Mouse (Mus musculus) brain, embryonic 18.5 days (tissue): ENCODE data around the gene D930020B18Rik.

Source experiments
- DNase-seq: peaks from one replicate; pipeline ENCODE4 v3.0.0-alpha.2; 2012; ENCODE audit warnings: low read depth, low spot score

D930020B18Rik gene

GRCm38 (mm10) chr10:121641272-121642053 lies at the start of gene D930020B18Rik:
Gene D930020B18Rik, plus strand, starts transcription at chr10:121641588.
- DNase-seq = no peak

- no peak for DNase-seq
Observed at GRCm38 (mm10) chr10:121596580-121596979, 44.8 kb upstream of the D930020B18Rik start.

- DNase-seq = no peak
Observed at GRCm38 (mm10) chr10:121601272-121601671, 40.1 kb upstream of the D930020B18Rik start.

- DNase-seq = no peak
Observed at GRCm38 (mm10) chr10:121603556-121603955, 37.8 kb upstream of the D930020B18Rik start.

DNA sequence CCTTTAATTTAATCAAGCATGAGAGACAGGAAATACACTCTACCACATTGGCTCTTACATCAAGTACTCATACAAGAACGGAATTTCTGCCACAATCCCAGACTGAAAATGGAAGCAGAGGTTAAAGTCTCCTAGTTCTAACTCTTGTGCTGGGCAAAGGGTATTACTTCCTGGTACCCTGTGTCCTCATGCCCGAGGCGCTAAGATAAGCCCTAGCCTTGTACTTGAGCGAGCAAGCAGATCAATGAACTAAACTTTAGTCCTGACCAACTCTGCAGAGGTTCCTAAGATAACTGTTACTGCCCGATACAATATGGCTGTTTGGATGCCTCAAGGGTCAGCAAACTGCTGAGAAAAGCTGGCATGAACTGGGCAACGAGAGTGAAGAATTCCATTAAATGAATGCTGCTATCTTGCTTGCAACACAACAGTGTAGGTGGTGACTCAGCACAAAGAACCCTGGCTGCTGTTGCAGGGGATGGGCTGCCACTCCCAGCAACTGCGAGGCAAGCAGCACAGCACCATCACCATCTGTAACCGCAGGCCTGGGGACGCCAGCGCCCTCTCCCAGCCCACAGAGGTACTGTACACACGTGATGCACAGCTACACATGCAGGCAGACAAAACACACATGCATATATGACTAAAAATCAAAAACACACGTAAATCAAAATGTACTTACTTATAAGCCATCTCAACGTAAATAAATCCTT lies 36.6 kb upstream of the D930020B18Rik start:
- no peak for DNase-seq

- no peak for DNase-seq
Observed at GRCm38 (mm10) chr10:121608177-121608576, 33.2 kb upstream of the D930020B18Rik start.

DNA sequence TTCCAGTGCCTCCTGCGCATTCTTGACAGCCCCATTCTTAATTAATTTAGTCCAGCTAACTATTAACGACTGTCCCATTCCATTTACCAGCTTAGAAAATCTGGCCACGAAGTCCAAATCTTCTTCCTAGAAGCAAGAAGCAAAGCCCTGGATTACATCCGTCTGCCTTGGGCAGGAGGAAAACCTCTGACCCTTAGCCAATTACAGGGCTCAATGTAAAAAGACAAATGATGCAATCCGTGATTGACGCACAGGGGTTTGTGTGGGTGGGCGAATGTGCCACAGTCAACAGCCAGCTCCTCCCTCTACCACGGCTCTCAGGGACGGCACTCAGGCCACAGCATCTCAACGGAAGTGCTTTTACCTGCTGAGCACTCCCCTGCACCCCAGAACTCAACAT lies 29.8 kb upstream of the D930020B18Rik start:
- no peak for DNase-seq

DNA sequence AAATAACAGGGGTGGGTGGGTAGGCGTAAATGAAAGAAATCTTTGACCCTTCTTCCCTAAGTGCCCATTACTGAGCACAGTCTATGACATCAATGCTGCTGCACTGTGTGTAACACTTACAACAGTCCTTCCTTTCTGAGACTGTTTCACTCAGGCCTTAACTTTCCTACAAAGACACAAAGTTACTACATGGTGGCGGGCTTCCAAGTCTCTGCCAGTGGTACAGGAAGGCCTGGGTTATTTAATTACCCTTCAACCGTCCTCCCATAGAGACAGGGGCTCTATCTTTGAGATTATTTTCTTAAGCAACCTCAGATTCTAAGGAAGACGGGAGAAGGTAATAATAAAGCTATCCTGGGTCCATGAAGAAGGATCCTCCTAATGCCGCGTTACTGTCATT lies 28.9 kb upstream of the D930020B18Rik start:
- no peak for DNase-seq

- DNase-seq = no peak
Observed at GRCm38 (mm10) chr10:121613570-121613969, 27.8 kb upstream of the D930020B18Rik start.

GRCm38 (mm10) chr10:121615146-121615870 lies 26.1 kb upstream of the D930020B18Rik start:
- DNase-seq = no peak

GRCm38 (mm10) chr10:121615935-121616334 lies 25.5 kb upstream of the D930020B18Rik start:
- no peak for DNase-seq

GRCm38 (mm10) chr10:121622431-121622830 lies 19.0 kb upstream of the D930020B18Rik start:
- DNase-seq = no peak

DNA sequence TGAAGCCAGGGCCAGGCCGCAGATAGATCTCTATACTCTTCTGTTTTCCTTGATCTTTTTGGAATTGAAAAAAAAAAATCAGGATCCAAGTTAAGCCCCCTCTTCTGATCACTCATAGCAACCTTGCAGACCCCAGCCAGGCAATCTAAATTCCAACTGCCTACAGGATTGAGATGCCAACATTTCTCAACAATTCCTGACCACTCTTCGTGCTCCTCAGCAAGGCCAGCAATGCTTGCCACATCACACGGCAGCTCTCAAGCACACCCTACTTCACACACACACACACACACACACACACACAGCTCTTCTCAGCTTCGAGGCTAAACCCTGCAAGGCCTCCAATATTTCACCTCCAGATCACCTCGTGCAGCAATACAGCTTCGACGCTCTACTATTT lies 17.7 kb upstream of the D930020B18Rik start:
- DNase-seq = no peak

- no peak for DNase-seq
Observed at GRCm38 (mm10) chr10:121625006-121625405, 16.4 kb upstream of the D930020B18Rik start.

DNA sequence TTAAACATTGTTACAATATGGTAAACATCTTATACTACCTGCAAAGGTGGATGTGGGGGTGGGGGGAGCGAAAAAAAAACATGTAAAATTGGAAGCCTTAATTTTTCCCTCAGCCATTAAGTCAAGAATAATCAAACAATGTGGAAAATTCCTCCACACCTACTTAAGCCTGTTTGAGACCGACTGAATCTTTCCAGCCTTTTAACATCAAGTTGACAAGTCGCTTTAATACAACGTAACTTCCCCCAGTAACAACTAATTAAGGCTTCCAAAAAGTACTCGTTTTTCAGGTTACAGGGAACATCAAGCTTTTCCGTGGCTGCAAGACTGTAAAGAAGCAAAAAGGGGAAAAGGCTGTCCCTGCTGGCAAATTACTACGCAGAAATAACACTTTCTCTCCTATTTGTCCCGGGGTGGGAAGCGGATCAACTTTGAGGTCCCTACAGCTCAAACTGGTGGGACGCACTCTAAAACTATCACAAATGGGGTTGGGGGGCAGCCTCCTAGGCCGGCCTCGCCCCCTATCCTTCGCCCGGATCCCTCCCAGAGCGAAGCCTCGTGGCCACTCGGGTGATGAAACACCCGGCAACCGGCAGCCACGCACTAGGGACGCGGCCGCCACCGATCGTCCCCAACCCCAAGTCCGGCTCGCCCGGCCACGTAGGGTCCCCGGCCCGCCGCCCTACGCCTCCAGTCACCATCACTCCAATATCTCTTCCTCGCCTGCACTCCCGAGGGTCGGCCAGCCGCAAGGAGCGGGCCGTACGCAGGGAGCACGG lies 15.8 kb upstream of the D930020B18Rik start:
- DNase-seq = peak; percentile 4

DNA sequence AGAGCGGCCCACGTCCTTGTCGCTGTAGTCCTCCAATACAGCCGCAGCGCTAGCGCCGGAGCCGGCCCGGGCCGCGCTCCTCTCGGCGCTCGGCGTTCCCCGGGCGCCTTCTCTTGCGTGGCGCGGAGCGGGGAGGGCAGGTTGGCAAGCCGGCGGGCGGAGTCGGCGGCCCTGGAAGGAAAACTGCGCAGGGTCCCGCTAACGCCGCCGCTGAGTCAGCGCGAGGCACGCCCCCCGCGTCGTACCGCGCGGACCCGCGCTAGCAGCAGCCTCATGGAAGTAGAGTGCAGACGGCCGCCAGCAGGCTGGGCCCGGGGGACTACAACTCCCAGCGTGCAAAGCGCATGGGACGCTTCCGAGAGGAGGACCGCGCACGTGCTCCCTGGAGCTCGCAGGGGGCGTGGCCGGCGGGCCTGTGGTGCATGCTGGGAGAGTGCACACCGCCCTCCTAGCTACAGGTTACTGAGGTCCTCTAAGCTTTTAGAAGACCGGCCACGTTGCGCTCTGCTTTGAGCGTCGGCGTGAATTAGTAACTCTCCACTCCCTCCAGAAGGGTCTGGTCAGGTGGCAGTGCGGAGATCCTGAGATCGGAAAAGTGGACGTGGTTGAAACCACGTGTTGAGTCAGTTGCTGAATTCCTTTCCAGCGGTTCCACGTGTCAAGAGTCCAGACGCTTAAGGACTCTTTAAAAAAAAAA lies 15.1 kb upstream of the D930020B18Rik start, which contains the start of gene Xpot:
TSS of gene Xpot (minus strand) at position 147 of the 697 bp plus-strand sequence.
- DNase-seq = peak; percentile 95

GRCm38 (mm10) chr10:121627216-121627852 lies 14.1 kb upstream of the D930020B18Rik start:
- DNase-seq = no peak

DNA sequence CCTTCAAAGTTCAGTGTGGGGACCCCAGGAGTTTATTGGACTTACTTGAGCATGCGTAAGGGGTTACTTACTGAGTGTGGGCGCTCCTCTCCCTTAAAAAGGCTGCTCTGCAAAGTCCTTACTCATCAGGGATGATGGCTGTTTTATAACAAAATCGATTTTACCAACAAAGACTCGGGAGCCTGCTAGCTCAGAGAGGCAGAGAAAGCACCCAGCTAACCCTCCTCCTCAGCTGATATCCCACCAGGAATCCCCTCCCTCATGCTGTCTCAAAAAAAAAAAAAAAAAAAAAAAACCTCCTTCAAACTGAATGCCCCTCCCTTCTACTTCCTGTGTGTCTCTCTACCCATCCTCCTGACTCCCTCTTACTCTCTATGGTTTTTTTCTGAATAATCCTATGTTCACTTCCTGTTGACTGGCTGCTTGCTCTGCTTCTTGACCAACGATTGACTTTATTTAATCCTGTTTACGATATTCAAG lies 12.8 kb upstream of the D930020B18Rik start:
- no peak for DNase-seq

DNA sequence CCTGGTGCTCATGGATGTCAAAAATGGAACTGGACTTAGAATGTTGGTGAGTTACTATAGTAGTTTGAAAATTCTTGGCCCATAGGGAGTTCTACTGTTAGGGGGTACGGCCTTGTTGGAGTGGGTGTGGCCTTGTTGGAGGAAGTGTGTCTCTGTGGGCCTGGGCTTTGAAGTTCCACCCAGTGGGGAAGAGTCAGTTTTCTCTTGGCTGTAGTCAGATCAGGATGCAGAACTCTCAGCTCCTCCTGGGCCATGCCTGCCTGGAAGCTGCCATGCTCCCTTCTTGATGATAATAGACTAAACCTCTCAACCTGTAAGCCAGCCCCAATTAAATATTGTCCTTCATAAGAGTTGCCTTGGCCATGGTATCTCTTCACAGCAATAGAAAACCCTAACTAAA lies 7.2 kb upstream of the D930020B18Rik start:
- DNase-seq = no peak

DNA sequence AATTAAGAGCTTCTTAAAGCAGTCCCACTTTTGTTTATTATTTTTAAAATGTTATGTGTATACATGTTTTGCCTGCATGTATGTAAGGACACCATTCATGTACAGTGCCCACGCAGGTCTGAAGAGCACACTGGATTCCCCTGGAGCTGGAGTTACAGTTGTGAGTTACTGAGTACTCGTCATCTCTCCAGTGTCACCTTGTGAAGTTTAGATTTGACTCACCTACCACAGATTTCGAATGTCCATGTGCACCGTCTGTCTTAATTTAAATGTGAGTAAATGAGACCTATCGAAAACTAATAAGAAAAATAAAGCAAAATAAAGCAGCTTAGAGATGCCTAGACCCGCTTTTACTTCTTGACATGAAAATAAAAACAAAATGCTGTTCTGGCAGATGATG lies 5.1 kb upstream of the D930020B18Rik start:
- no peak for DNase-seq
